ENCODE assay signal across 14 mouse cellular contexts in the genomic region with DNA sequence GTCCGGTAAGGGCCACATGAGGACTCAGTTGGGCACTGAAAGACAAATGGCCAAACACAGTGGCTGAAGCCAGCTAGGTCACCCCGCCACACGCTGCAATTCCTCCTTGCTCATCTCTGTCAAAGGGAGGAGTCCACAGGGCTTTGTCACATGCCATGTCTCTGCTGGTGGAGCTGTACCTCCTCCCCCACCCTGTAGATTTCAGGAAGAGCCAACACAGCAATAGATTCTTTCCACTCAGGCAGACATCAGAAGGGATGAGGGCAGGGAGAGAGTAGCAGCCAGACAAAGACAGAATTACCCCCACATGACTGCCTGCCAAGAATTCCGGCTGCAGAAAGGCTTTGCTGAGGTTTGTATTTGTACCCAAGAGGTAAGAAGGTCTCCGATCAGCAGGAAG.
DNase-seq lines count a peak whose midpoint lies in the region; ATAC-seq and TF ChIP-seq lines count a peak whose summit lies in the region.
"Had no signal": no experiment of that assay in that cellular context is flagged by ENCODE, and none has a peak within 500 bp of the region (broad histone marks: within the 10 kb centered on the region; RNA-seq: fewer than 3 reads in every experiment).

No protein-coding gene starts in this region.

- no peak for TF ChIP-seq POLR2A in brain, embryonic 14.5 days (IDR thresholded peaks at IDR 0.05; ENCODE audit: borderline replicate concordance, extremely low read depth, insufficient read depth, insufficient read length, poor library complexity, severe bottlenecking)

- H3K4me2 ChIP-seq in heart, embryonic 16.5 days (ENCODE audit: low read depth, low read length): no peak overlapping the region
- H3K4me2 ChIP-seq in hindbrain, embryonic 16.5 days (ENCODE audit: low read length): no peak overlapping the region
- H3K4me2 ChIP-seq in kidney, embryonic 16.5 days (replicated peaks; ENCODE audit: low read depth, low read length): no peak overlapping the region
- H3K4me2 ChIP-seq: embryonic facial prominence, embryonic 15.5 days; liver, embryonic 12.5 days had no signal

- peaks cover 5% of the 10 kb centered on the region for H3K4me1 ChIP-seq in heart, embryonic 16.5 days (ENCODE audit: control insufficient read depth, insufficient read depth, low read length)
- H3K4me1 ChIP-seq in forebrain, embryonic 10.5 days: peaks cover 59% of the 10 kb centered on the region
- H3K4me1 ChIP-seq in hindbrain, embryonic 16.5 days (ENCODE audit: control insufficient read depth, insufficient read depth, low read depth, low read length): peaks cover 6% of the 10 kb centered on the region; the same call in 1 of the 2 replicates
- H3K4me1 ChIP-seq in kidney, embryonic 16.5 days (ENCODE audit: insufficient read depth, low read length): 0 out of 2 replicates have a peak, but pooled peaks cover 4% of the 10 kb centered on the region
- H3K4me1 ChIP-seq: embryonic facial prominence, embryonic 15.5 days; liver, embryonic 12.5 days had no signal

- H3K36me3 ChIP-seq in heart, embryonic 16.5 days (ENCODE audit: control insufficient read depth, insufficient read depth): no peaks in the 10 kb centered on the region
- H3K36me3 ChIP-seq in forebrain, embryonic 10.5 days (replicated peaks): no peaks in the 10 kb centered on the region
- H3K36me3 ChIP-seq in hindbrain, embryonic 16.5 days (ENCODE audit: control insufficient read depth, insufficient read depth, low read length): no peaks in the 10 kb centered on the region
- no peaks in the 10 kb centered on the region for H3K36me3 ChIP-seq in kidney, embryonic 16.5 days (ENCODE audit: insufficient read depth, low read length)
- H3K36me3 ChIP-seq: embryonic facial prominence, embryonic 15.5 days; liver, embryonic 12.5 days had no signal

- H3K27ac ChIP-seq in heart, embryonic 16.5 days (ENCODE audit: low read length): no peak overlapping the region
- H3K27ac ChIP-seq in forebrain, embryonic 10.5 days: peak overlapping the region; percentile 85
- H3K27ac ChIP-seq in hindbrain, embryonic 16.5 days (ENCODE audit: low read depth, low read length): no peak overlapping the region
- H3K27ac ChIP-seq in kidney, embryonic 16.5 days (ENCODE audit: low read length): no peak overlapping the region
- H3K27ac ChIP-seq: embryonic facial prominence, embryonic 15.5 days; liver, embryonic 12.5 days had no signal

- no peak for DNase-seq in heart, adult 8-10 months (ENCODE audit: low spot score)
- peak; percentile 74 for DNase-seq in brain, embryonic 14.5 days (ENCODE audit: low read depth)
- peak; percentile 40 for DNase-seq in forebrain, embryonic 10.5 days (ENCODE audit: extremely low spot score, low spot score)
- no peak for DNase-seq in kidney, adult 9 months
- no peak for DNase-seq in thymus, postnatal 25 days
- DNase-seq: lung, postnatal 4 days; thymus, postnatal 14 days had no signal

- no peaks in the 10 kb centered on the region for H3K9me3 ChIP-seq in heart, embryonic 16.5 days (replicated peaks; ENCODE audit: control insufficient read depth, low read length)
- H3K9me3 ChIP-seq in forebrain, embryonic 10.5 days: no peaks in the 10 kb centered on the region
- H3K9me3 ChIP-seq in hindbrain, embryonic 16.5 days (ENCODE audit: control insufficient read depth, low read length): no peaks in the 10 kb centered on the region
- no peaks in the 10 kb centered on the region for H3K9me3 ChIP-seq in kidney, embryonic 16.5 days (ENCODE audit: low read length)
- H3K9me3 ChIP-seq: embryonic facial prominence, embryonic 15.5 days; liver, embryonic 12.5 days had no signal

- no peak overlapping the region for H3K9ac ChIP-seq in heart, embryonic 16.5 days (ENCODE audit: low read length)
- no peak overlapping the region for H3K9ac ChIP-seq in hindbrain, embryonic 16.5 days (ENCODE audit: low read depth, low read length)
- H3K9ac ChIP-seq in kidney, embryonic 16.5 days (replicated peaks; ENCODE audit: low read length): no peak overlapping the region
- H3K9ac ChIP-seq: embryonic facial prominence, embryonic 15.5 days; liver, embryonic 12.5 days had no signal

- no peak overlapping the region for H3K4me3 ChIP-seq in heart, embryonic 16.5 days (ENCODE audit: low read length)
- H3K4me3 ChIP-seq in forebrain, embryonic 10.5 days: peak overlapping the region; percentile 6; the same call in 1 of the 2 replicates
- H3K4me3 ChIP-seq in hindbrain, embryonic 16.5 days (ENCODE audit: low read length): no peak overlapping the region
- H3K4me3 ChIP-seq in kidney, embryonic 16.5 days (ENCODE audit: low read length): no peak overlapping the region
- H3K4me3 ChIP-seq: embryonic facial prominence, embryonic 15.5 days; liver, embryonic 12.5 days had no signal

- no peaks in the 10 kb centered on the region for H3K27me3 ChIP-seq in heart, embryonic 16.5 days (ENCODE audit: control insufficient read depth, insufficient read depth, low read length)
- no peaks in the 10 kb centered on the region for H3K27me3 ChIP-seq in forebrain, embryonic 10.5 days (ENCODE audit: poor library complexity, severe bottlenecking)
- no peaks in the 10 kb centered on the region for H3K27me3 ChIP-seq in hindbrain, embryonic 16.5 days (replicated peaks; ENCODE audit: control insufficient read depth, insufficient read depth, low read length)
- no peaks in the 10 kb centered on the region for H3K27me3 ChIP-seq in kidney, embryonic 16.5 days (ENCODE audit: insufficient read depth, low read length)
- H3K27me3 ChIP-seq: CH12.LX; embryonic facial prominence, embryonic 15.5 days; liver, embryonic 12.5 days had no signal

- TF ChIP-seq CTCF in brain, embryonic 14.5 days (IDR thresholded peaks at IDR 0.05; ENCODE audit: borderline replicate concordance, extremely low read depth, insufficient read depth, insufficient read length): no peak

- 0 out of 2 replicates have a peak, but pooled peaks have one; percentile 32 for ATAC-seq in heart, embryonic 16.5 days (replicated peaks; ENCODE audit: extremely low read depth, insufficient read depth, low FRiP score)
- peak; percentile 57; the same call in 1 of the 2 replicates for ATAC-seq in hindbrain, embryonic 16.5 days
- ATAC-seq in kidney, embryonic 16.5 days (ENCODE audit: low FRiP score, low TSS enrichment): no peak
- ATAC-seq: intestine, embryonic 16.5 days; liver, embryonic 12.5 days had no signal

- WGBS in heart, embryonic 16.5 days: 54% methylated on average over 5 of the region's 5 CpGs
- whole genome bisulfite sequencing in forebrain, embryonic 10.5 days: 33% methylated on average over 5 of the region's 5 CpGs
- WGBS in hindbrain, embryonic 16.5 days: 26% methylated on average over 5 of the region's 5 CpGs
- 58% methylated on average over 5 of the region's 5 CpGs for WGBS in kidney, embryonic 16.5 days

Comparison
In these comparisons a context has a peak if more than half of its experiments do, and no peak if none do; other contexts are left out.
1. DNase-seq: peak in brain, embryonic 14.5 days (single experiment) and forebrain, embryonic 10.5 days (single experiment); none in heart, adult 8-10 months (single experiment), kidney, adult 9 months (single experiment) and thymus, postnatal 25 days (single experiment).